Mouse (Mus musculus): ENCODE measurements around the gene P2ry14. TPM values are rescaled to one million over a fixed set of nuclear protein-coding genes. Genes with fewer than 3 reads are reported as not detected.

The P2ry14 gene
- polyA plus RNA-seq (2012; rRNA removed) = 2.5 and 2.6 TPM in 2 replicates

GRCm38 (mm10) chr3:59153424-59153823 lies at the start of gene P2ry14:
P2ry14 (minus strand) TSS chr3:59153618.

GRCm38 (mm10) chr3:59194938-59195337 lies 41.5 kb upstream of the P2ry14 start, which contains the start of gene Gpr87:
Gpr87 (minus strand) TSS chr3:59195104.

GRCm38 (mm10) chr3:59101218-59101986 lies 52.0 kb downstream of the P2ry14 start, which contains the start of gene Gpr171:
Gpr171 (minus strand) TSS chr3:59101821.

Other genes starting within 250 kb of the P2ry14 start
- gene Med12l, start 147.8 kb downstream of the P2ry14 start, polyA plus RNA-seq (2012; rRNA removed) = 0.58 and 0.71 TPM in 2 replicates
- 0.37 and 0.46 TPM in 2 replicates for gene Gpr171, start 51.8 kb downstream of the P2ry14 start, polyA plus RNA-seq (2012; rRNA removed)
- gene Gpr87, start 41.5 kb upstream of the P2ry14 start, polyA plus RNA-seq (2012; rRNA removed) = not detected in 2 replicates
- gene P2ry13, start 57.3 kb upstream of the P2ry14 start, polyA plus RNA-seq (2012; rRNA removed) = 1.9 and 2.4 TPM in 2 replicates
- gene P2ry12, start 109.3 kb upstream of the P2ry14 start, polyA plus RNA-seq (2012; rRNA removed) = 1.2 and 1.6 TPM in 2 replicates
- gene Igsf10, start 190.8 kb upstream of the P2ry14 start, polyA plus RNA-seq (2012; rRNA removed) = 0.25 and 0.34 TPM in 2 replicates